Mouse (Mus musculus) erythroblast, embryonic 14.5 days (primary cell): Measurements from ENCODE around the gene Rsrp1.

Experiments
- GATA1 ChIP-seq: IDR thresholded peaks from 2 replicates; pipeline ENCODE4 v1.6.1; 2012; ENCODE audit warnings: low read length, inconsistent platforms, mixed read lengths
- TAL1 ChIP-seq: IDR thresholded peaks from 3 replicates; pipeline ENCODE4 v1.6.1; 2012; ENCODE audit warnings: low read length, inconsistent platforms, mixed read lengths

DNA sequence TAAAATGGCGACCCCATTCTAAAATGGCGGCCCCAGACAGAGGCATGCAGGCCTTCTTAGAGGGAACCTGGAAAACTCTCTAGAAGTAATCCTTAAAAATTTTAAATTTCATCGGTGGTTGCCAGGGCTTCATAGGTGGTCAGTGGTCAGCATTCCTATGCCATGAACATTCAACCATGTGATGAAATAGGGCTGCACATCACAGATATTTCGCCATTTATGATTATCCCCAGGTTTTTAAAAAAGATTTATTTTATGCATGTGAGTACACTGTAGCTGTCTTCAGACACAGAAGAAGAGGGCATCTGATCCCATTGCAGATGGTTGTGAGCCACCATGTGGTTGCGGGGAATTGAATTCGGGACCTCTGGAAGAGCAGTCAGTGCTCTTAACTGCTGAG lies 2.8 kb upstream of the Rsrp1 start:
- TF ChIP-seq GATA1 (no peak), TAL1 (no peak)
